Mouse (Mus musculus): ENCODE results near the gene Mettl6.

DNA sequence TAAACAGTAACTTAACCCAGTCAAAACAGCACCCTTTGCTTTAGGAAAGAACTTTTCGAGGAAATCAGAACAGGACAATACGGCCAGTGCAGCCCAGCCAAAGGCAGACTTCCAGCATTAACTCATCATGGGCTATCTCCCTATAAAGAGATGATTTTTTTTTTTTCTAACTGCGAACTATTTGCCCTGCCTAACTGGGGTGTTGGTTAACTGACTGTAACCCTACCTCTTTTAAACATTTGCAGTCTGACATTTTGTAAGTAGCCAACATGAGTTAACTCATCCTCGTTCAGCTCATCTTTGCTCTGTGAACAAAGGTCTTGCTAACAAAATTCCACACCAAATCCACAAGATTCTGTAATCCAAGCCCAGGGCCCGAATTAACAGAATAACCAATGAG is 60.4 kb downstream of the Mettl6 start:
- TF ChIP-seq POLR2A (IDR thresholded peaks at IDR 0.05; ENCODE audit: borderline replicate concordance, extremely low read depth, low read depth, low read length) (no peak), CTCF (IDR thresholded peaks at IDR 0.05; ENCODE audit: insufficient read depth, low read length) (no peak)
